Mouse (Mus musculus) Muller cell, postnatal 12 days (primary cell): ENCODE data around the gene Ptprd.

Source experiments
- DNase-seq: peaks from one replicate; pipeline ENCODE4 v3.0.0-alpha.2; 2015; ENCODE audit errors: inconsistent ontology term

Ptprd gene

GRCm38 (mm10) chr4:76405862-76406454, 1805.8 kb downstream of the Ptprd start:
- DNase-seq, result no peak

GRCm38 (mm10) chr4:76403219-76403618, 1808.5 kb downstream of the Ptprd start:
- DNase-seq, result no peak

- DNase-seq, result no peak
Observed at GRCm38 (mm10) chr4:76387887-76388286, 1823.9 kb downstream of the Ptprd start.

- no peak for DNase-seq
Observed at GRCm38 (mm10) chr4:76386978-76387824, 1824.6 kb downstream of the Ptprd start.

- DNase-seq, result peak; percentile 36
Observed at GRCm38 (mm10) chr4:76385818-76386217, 1825.9 kb downstream of the Ptprd start.

GRCm38 (mm10) chr4:76380312-76380917, 1831.3 kb downstream of the Ptprd start:
- no peak for DNase-seq

GRCm38 (mm10) chr4:76370041-76370880, 1841.5 kb downstream of the Ptprd start:
- DNase-seq, result peak; percentile 62

- DNase-seq, result peak; percentile 40
Observed at GRCm38 (mm10) chr4:76369101-76369500, 1842.7 kb downstream of the Ptprd start.

- no peak for DNase-seq
Observed at GRCm38 (mm10) chr4:76368291-76368690, 1843.5 kb downstream of the Ptprd start.

- DNase-seq, result peak; percentile 50
Observed at GRCm38 (mm10) chr4:76367285-76367684, 1844.5 kb downstream of the Ptprd start.

- DNase-seq, result peak; percentile 77
Observed at GRCm38 (mm10) chr4:76365871-76366270, 1845.9 kb downstream of the Ptprd start.

- no peak for DNase-seq
Observed at GRCm38 (mm10) chr4:76361546-76361945, 1850.2 kb downstream of the Ptprd start.

- no peak for DNase-seq
Observed at GRCm38 (mm10) chr4:76354167-76354566, 1857.6 kb downstream of the Ptprd start.

- no peak for DNase-seq
Observed at GRCm38 (mm10) chr4:76352468-76352867, 1859.3 kb downstream of the Ptprd start.

- DNase-seq, result no peak
Observed at GRCm38 (mm10) chr4:76351201-76351979, 1860.4 kb downstream of the Ptprd start.

GRCm38 (mm10) chr4:76350241-76350962, 1861.4 kb downstream of the Ptprd start:
- no peak for DNase-seq

- DNase-seq, result no peak
Observed at GRCm38 (mm10) chr4:76344059-76344458, 1867.7 kb downstream of the Ptprd start.

- DNase-seq, result no peak
Observed at GRCm38 (mm10) chr4:76337926-76338325, 1873.8 kb downstream of the Ptprd start.

- DNase-seq, result peak; percentile 92
Observed at GRCm38 (mm10) chr4:76327346-76327745, 1884.4 kb downstream of the Ptprd start.

GRCm38 (mm10) chr4:76325646-76326045, 1886.1 kb downstream of the Ptprd start:
- no peak for DNase-seq
